Mouse (Mus musculus) lung, postnatal 0 days (tissue): ENCODE measurements around the gene Cacna2d4. TPM values are rescaled to one million over a fixed set of nuclear protein-coding genes. Genes with fewer than 3 reads are reported as not detected.
"Not testable (repeated sequence)": the region's sequence is repeated elsewhere in the genome, so short reads cannot be mapped to it uniquely, and the experiment has no call there.

Source experiments
- ATAC-seq: fragments of 200-750 bp; cut with Nextera tagmentation; 2 replicates; pipeline ENCODE4 v1.8.0; 2017; ENCODE audit warnings: moderate library complexity
- DNase-seq: peaks from one replicate; pipeline ENCODE4 v3.0.0-alpha.2; 2016; ENCODE audit warnings: low spot score
- H3K27ac ChIP-seq: fragments of 300-500 bp; sonication (generic); 2 replicates; pipeline ENCODE4 v1.5.1; 2014; ENCODE audit warnings: antibody characterized with exemption, mild to moderate bottlenecking, low read length, mixed read lengths
- H3K27me3 ChIP-seq: fragments of 300-500 bp; sonication (generic); replicated peaks from 2 replicates; pipeline ENCODE4 v1.6.1; 2014; ENCODE audit warnings: low read length, mixed read lengths; ENCODE audit not compliant: insufficient read depth
- H3K36me3 ChIP-seq: fragments of 300-500 bp; sonication (generic); 2 replicates; pipeline ENCODE4 v1.6.1; 2014; ENCODE audit warnings: low read length, mixed read lengths; ENCODE audit not compliant: insufficient read depth
- H3K4me1 ChIP-seq: fragments of 300-500 bp; sonication (generic); 2 replicates; pipeline ENCODE4 v1.6.1; 2014; ENCODE audit warnings: antibody characterized with exemption, low read depth, low read length, mixed read lengths; ENCODE audit not compliant: insufficient read depth
- H3K4me2 ChIP-seq: fragments of 300-500 bp; sonication (generic); replicated peaks from 2 replicates; pipeline ENCODE4 v1.6.1; 2014; ENCODE audit warnings: low read depth, mild to moderate bottlenecking, low read length, moderate library complexity, mixed read lengths
- H3K4me3 ChIP-seq: fragments of 300-500 bp; sonication (generic); 2 replicates; pipeline ENCODE4 v1.5.1; 2014; ENCODE audit warnings: low read depth, low read length
- H3K9ac ChIP-seq: fragments of 300-500 bp; sonication (generic); replicated peaks from 2 replicates; pipeline ENCODE4 v1.6.1; 2014; ENCODE audit warnings: low read depth, mild to moderate bottlenecking
- H3K9me3 ChIP-seq: fragments of 300-500 bp; sonication (generic); 2 replicates; pipeline ENCODE4 v1.6.1; 2016; ENCODE audit warnings: low read length, mixed read lengths
- CTCF ChIP-seq: IDR thresholded peaks from 2 replicates; pipeline ENCODE4 v1.5.1; 2016; ENCODE audit warnings: antibody characterized with exemption, mild to moderate bottlenecking
- EP300 ChIP-seq: IDR thresholded peaks from 2 replicates; pipeline ENCODE4 v1.6.1; 2016; ENCODE audit warnings: antibody characterized with exemption, mild to moderate bottlenecking, control low read depth
- WGBS: fragments of 180-500 bp; shearing (Covaris S2); extraction: QIAGEN DNeasy Blood & Tissue Kit; methylation state at CpG from one replicate; pipeline ENCODE4 v1.1.7; 2014; 5-methylcytosine and 5-hydroxymethylcytosine counted together
- polyA plus RNA-seq: library from polyadenylated mRNA; unstranded; fragments of >200 nt; fragmentation: Nextera tagmentation; extraction: Ambion mirVana; gene quantifications from 2 replicates; pipeline ENCODE4 v1.2.1, GENCODE M21; 2015

Cacna2d4 gene
- polyA plus RNA-seq, 1 experiment from 2014 or later: 0.19 TPM

- H3K36me3 ChIP-seq: no peaks in the 10 kb centered on the region
- no peak overlapping the region for H3K9ac ChIP-seq
- no peaks in the 10 kb centered on the region for H3K4me1 ChIP-seq
- H3K4me3 ChIP-seq: no peak overlapping the region
- 79% methylated on average over 4 of the region's 4 CpGs for WGBS
- no peak for TF ChIP-seq EP300
- H3K4me2 ChIP-seq: no peak overlapping the region
- H3K27ac ChIP-seq: no peak overlapping the region
- DNase-seq: no peak
- H3K9me3 ChIP-seq: no peaks in the 10 kb centered on the region
- no peak for ATAC-seq
- no peaks in the 10 kb centered on the region for H3K27me3 ChIP-seq
Observed at GRCm38 (mm10) chr6:119201575-119201974, 34.8 kb upstream of the Cacna2d4 start.

- WGBS: 61% methylated on average over 7 of the region's 7 CpGs
- no peak for TF ChIP-seq EP300
- TF ChIP-seq CTCF: no peak
- H3K9ac ChIP-seq: no peak overlapping the region
- ATAC-seq (no peak; the same call in 1 of the 2 replicates), DNase-seq (no peak)
- no peaks in the 10 kb centered on the region for H3K4me1 ChIP-seq
- H3K27me3 ChIP-seq: no peaks in the 10 kb centered on the region
- H3K27ac ChIP-seq: no peak overlapping the region
- H3K36me3 ChIP-seq: no peaks in the 10 kb centered on the region
- H3K4me3 ChIP-seq: no peak overlapping the region
- H3K9me3 ChIP-seq: no peaks in the 10 kb centered on the region
- H3K4me2 ChIP-seq: no peak overlapping the region
Observed at GRCm38 (mm10) chr6:119204286-119204685, 32.0 kb upstream of the Cacna2d4 start.

GRCm38 (mm10) chr6:119204915-119205314 is 31.4 kb upstream of the Cacna2d4 start:
- no peak overlapping the region for H3K27ac ChIP-seq
- H3K27me3 ChIP-seq: no peaks in the 10 kb centered on the region
- no peaks in the 10 kb centered on the region for H3K9me3 ChIP-seq
- no peaks in the 10 kb centered on the region for H3K4me1 ChIP-seq
- no peak for DNase-seq
- no peak overlapping the region for H3K9ac ChIP-seq
- no peaks in the 10 kb centered on the region for H3K36me3 ChIP-seq
- no peak overlapping the region for H3K4me2 ChIP-seq
- TF ChIP-seq EP300 (no peak), CTCF (no peak)
- WGBS: 66% methylated on average over 3 of the region's 3 CpGs
- ATAC-seq: no peak
- no peak overlapping the region for H3K4me3 ChIP-seq

GRCm38 (mm10) chr6:119206006-119206405 is 30.3 kb upstream of the Cacna2d4 start:
- H3K4me3 ChIP-seq, H3K9ac ChIP-seq, H3K27me3 ChIP-seq, H3K4me2 ChIP-seq, H3K27ac ChIP-seq, ATAC-seq, H3K36me3 ChIP-seq, DNase-seq, H3K9me3 ChIP-seq, H3K4me1 ChIP-seq: not testable (repeated sequence)
- 81% methylated on average over 7 of the region's 7 CpGs for WGBS

- WGBS: 85% methylated on average over 5 of the region's 5 CpGs
- no peak overlapping the region for H3K27ac ChIP-seq
- DNase-seq: no peak
Observed at GRCm38 (mm10) chr6:119213375-119213774, 23.0 kb upstream of the Cacna2d4 start.

GRCm38 (mm10) chr6:119214190-119214589 is 22.1 kb upstream of the Cacna2d4 start:
- H3K27ac ChIP-seq: no peak overlapping the region
- H3K36me3 ChIP-seq: no peaks in the 10 kb centered on the region; the same call in 1 of the 2 replicates
- H3K4me2 ChIP-seq: no peak overlapping the region
- TF ChIP-seq CTCF: no peak
- no peak for TF ChIP-seq EP300
- no peak overlapping the region for H3K9ac ChIP-seq
- no peaks in the 10 kb centered on the region for H3K9me3 ChIP-seq
- no peaks in the 10 kb centered on the region for H3K4me1 ChIP-seq
- no peaks in the 10 kb centered on the region for H3K27me3 ChIP-seq
- DNase-seq: no peak
- H3K4me3 ChIP-seq: no peak overlapping the region
- WGBS: 75% methylated on average over 6 of the region's 6 CpGs
- no peak for ATAC-seq

More at GRCm38 (mm10) chr6:119213375-119213774, 23.0 kb upstream of the Cacna2d4 start:
- Histone ChIP-seq H3K4me1 (no peaks in the 10 kb centered on the region), H3K4me3 (no peak overlapping the region), H3K27me3 (no peaks in the 10 kb centered on the region), H3K4me2 (no peak overlapping the region), H3K36me3 (no peaks in the 10 kb centered on the region; the same call in 1 of the 2 replicates), H3K9ac (no peak overlapping the region), H3K9me3 (no peaks in the 10 kb centered on the region)
- TF ChIP-seq EP300 (no peak), CTCF (no peak)
- no peak for ATAC-seq

GRCm38 (mm10) chr6:119215040-119215613 is 21.2 kb upstream of the Cacna2d4 start:
- no peak overlapping the region for H3K9ac ChIP-seq
- ATAC-seq (no peak), DNase-seq (no peak)

More at GRCm38 (mm10) chr6:119215040-119215613, 21.2 kb upstream of the Cacna2d4 start:
- Histone ChIP-seq H3K9me3 (no peaks in the 10 kb centered on the region), H3K27me3 (no peaks in the 10 kb centered on the region), H3K4me3 (no peak overlapping the region), H3K4me2 (no peak overlapping the region), H3K27ac (no peak overlapping the region), H3K4me1 (no peaks in the 10 kb centered on the region), H3K36me3 (no peaks in the 10 kb centered on the region; the same call in 1 of the 2 replicates)
- TF ChIP-seq CTCF (no peak), EP300 (no peak)
- 87% methylated on average over 10 of the region's 10 CpGs for WGBS
